Mouse (Mus musculus): ENCODE measurements around the gene Sft2d2. TPM values are rescaled to one million over a fixed set of nuclear protein-coding genes. Genes with fewer than 3 reads are reported as not detected.

The Sft2d2 gene
- polyA plus RNA-seq, 1 experiment from 2014 or later, result 14.0 TPM

- no peak for DNase-seq (ENCODE audit: low spot score)
- 19% methylated on average over 7 of the region's 7 CpGs for WGBS
Measured at GRCm38 (mm10) chr1:165193426-165193825, 812 bp downstream of the Sft2d2 start.

GRCm38 (mm10) chr1:165192714-165193264 lies 1.4 kb downstream of the Sft2d2 start:
- Histone ChIP-seq H3K9me3 (ENCODE audit: control insufficient read depth, low read length) (no peaks in the 10 kb centered on the region), H3K27ac (ENCODE audit: low read depth, low read length) (no peak overlapping the region), H3K4me1 (replicated peaks; ENCODE audit: control insufficient read depth, insufficient read depth, low read length) (no peaks in the 10 kb centered on the region), H3K4me2 (ENCODE audit: low read depth, low read length, severe bottlenecking) (no peak overlapping the region; the same call in 1 of the 2 replicates), H3K36me3 (ENCODE audit: control insufficient read depth, insufficient read depth, low read length) (no peaks in the 10 kb centered on the region), H3K9ac (ENCODE audit: low read length) (no peak overlapping the region), H3K27me3 (ENCODE audit: control insufficient read depth, insufficient read depth, low read length) (no peaks in the 10 kb centered on the region), H3K4me3 (ENCODE audit: low read depth, low read length) (no peak overlapping the region)
- no peak for ATAC-seq (replicated peaks; ENCODE audit: low FRiP score)
- peak; percentile 38 for DNase-seq (ENCODE audit: low spot score)
- WGBS, result 77% methylated on average over 10 of the region's 10 CpGs

More at GRCm38 (mm10) chr1:165193426-165193825, 812 bp downstream of the Sft2d2 start:
- peak overlapping the region; percentile 85 for H3K4me2 ChIP-seq (ENCODE audit: low read depth, low read length, severe bottlenecking)
- H3K27ac ChIP-seq (ENCODE audit: low read depth, low read length), result no peak overlapping the region
- ATAC-seq (replicated peaks; ENCODE audit: low FRiP score), result no peak
- no peaks in the 10 kb centered on the region for H3K27me3 ChIP-seq (ENCODE audit: control insufficient read depth, insufficient read depth, low read length)
- H3K36me3 ChIP-seq (ENCODE audit: control insufficient read depth, insufficient read depth, low read length), result no peaks in the 10 kb centered on the region
- peak overlapping the region; percentile 70 for H3K9ac ChIP-seq (ENCODE audit: low read length)
- peak overlapping the region; percentile 64 for H3K4me3 ChIP-seq (ENCODE audit: low read depth, low read length)
- no peaks in the 10 kb centered on the region for H3K4me1 ChIP-seq (replicated peaks; ENCODE audit: control insufficient read depth, insufficient read depth, low read length)
- no peaks in the 10 kb centered on the region for H3K9me3 ChIP-seq (ENCODE audit: control insufficient read depth, low read length)

GRCm38 (mm10) chr1:165192102-165192501 lies 2.1 kb downstream of the Sft2d2 start:
- Histone ChIP-seq H3K27ac (ENCODE audit: low read depth, low read length) (no peak overlapping the region), H3K4me1 (replicated peaks; ENCODE audit: control insufficient read depth, insufficient read depth, low read length) (no peaks in the 10 kb centered on the region), H3K27me3 (ENCODE audit: control insufficient read depth, insufficient read depth, low read length) (no peaks in the 10 kb centered on the region), H3K4me3 (ENCODE audit: low read depth, low read length) (no peak overlapping the region), H3K9me3 (ENCODE audit: control insufficient read depth, low read length) (no peaks in the 10 kb centered on the region), H3K4me2 (ENCODE audit: low read depth, low read length, severe bottlenecking) (no peak overlapping the region), H3K36me3 (ENCODE audit: control insufficient read depth, insufficient read depth, low read length) (no peaks in the 10 kb centered on the region), H3K9ac (ENCODE audit: low read length) (no peak overlapping the region)
- DNase-seq (ENCODE audit: low spot score) (no peak), ATAC-seq (replicated peaks; ENCODE audit: low FRiP score) (no peak)
- WGBS, result 79% methylated on average over 4 of the region's 4 CpGs

GRCm38 (mm10) chr1:165191611-165192010 lies 2.6 kb downstream of the Sft2d2 start:
- Histone ChIP-seq H3K9ac (ENCODE audit: low read length) (no peak overlapping the region), H3K27me3 (ENCODE audit: control insufficient read depth, insufficient read depth, low read length) (no peaks in the 10 kb centered on the region), H3K27ac (ENCODE audit: low read depth, low read length) (no peak overlapping the region), H3K4me3 (ENCODE audit: low read depth, low read length) (no peak overlapping the region), H3K36me3 (ENCODE audit: control insufficient read depth, insufficient read depth, low read length) (no peaks in the 10 kb centered on the region), H3K4me2 (ENCODE audit: low read depth, low read length, severe bottlenecking) (no peak overlapping the region), H3K9me3 (ENCODE audit: control insufficient read depth, low read length) (no peaks in the 10 kb centered on the region), H3K4me1 (replicated peaks; ENCODE audit: control insufficient read depth, insufficient read depth, low read length) (no peaks in the 10 kb centered on the region)
- 71% methylated on average over 13 of the region's 13 CpGs for WGBS
- ATAC-seq (replicated peaks; ENCODE audit: low FRiP score) (no peak), DNase-seq (ENCODE audit: low spot score) (no peak)

- Histone ChIP-seq H3K27me3 (ENCODE audit: control insufficient read depth, insufficient read depth, low read length) (no peaks in the 10 kb centered on the region), H3K27ac (ENCODE audit: low read depth, low read length) (no peak overlapping the region), H3K4me2 (ENCODE audit: low read depth, low read length, severe bottlenecking) (no peak overlapping the region), H3K9ac (ENCODE audit: low read length) (no peak overlapping the region), H3K36me3 (ENCODE audit: control insufficient read depth, insufficient read depth, low read length) (no peaks in the 10 kb centered on the region), H3K4me1 (replicated peaks; ENCODE audit: control insufficient read depth, insufficient read depth, low read length) (no peaks in the 10 kb centered on the region), H3K4me3 (ENCODE audit: low read depth, low read length) (no peak overlapping the region), H3K9me3 (ENCODE audit: control insufficient read depth, low read length) (no peaks in the 10 kb centered on the region)
- ATAC-seq (replicated peaks; ENCODE audit: low FRiP score), result no peak
- 91% methylated on average over 10 of the region's 10 CpGs for WGBS
- DNase-seq (ENCODE audit: low spot score), result no peak
Measured at GRCm38 (mm10) chr1:165190571-165191273, 3.5 kb downstream of the Sft2d2 start.

- DNase-seq (ENCODE audit: low spot score) (no peak), ATAC-seq (replicated peaks; ENCODE audit: low FRiP score) (no peak)
- Histone ChIP-seq H3K4me2 (ENCODE audit: low read depth, low read length, severe bottlenecking) (no peak overlapping the region), H3K9me3 (ENCODE audit: control insufficient read depth, low read length) (no peaks in the 10 kb centered on the region), H3K4me1 (replicated peaks; ENCODE audit: control insufficient read depth, insufficient read depth, low read length) (peaks cover 2% of the 10 kb centered on the region; the same call in 1 of the 2 replicates), H3K27ac (ENCODE audit: low read depth, low read length) (no peak overlapping the region), H3K4me3 (ENCODE audit: low read depth, low read length) (no peak overlapping the region), H3K27me3 (ENCODE audit: control insufficient read depth, insufficient read depth, low read length) (no peaks in the 10 kb centered on the region), H3K36me3 (ENCODE audit: control insufficient read depth, insufficient read depth, low read length) (no peaks in the 10 kb centered on the region), H3K9ac (ENCODE audit: low read length) (no peak overlapping the region)
- WGBS, result 75% methylated on average over 6 of the region's 6 CpGs
Measured at GRCm38 (mm10) chr1:165190068-165190467, 4.2 kb downstream of the Sft2d2 start.

GRCm38 (mm10) chr1:165188806-165189580 lies 5.2 kb downstream of the Sft2d2 start:
- Histone ChIP-seq H3K4me2 (ENCODE audit: low read depth, low read length, severe bottlenecking) (no peak overlapping the region), H3K9me3 (ENCODE audit: control insufficient read depth, low read length) (no peaks in the 10 kb centered on the region), H3K36me3 (ENCODE audit: control insufficient read depth, insufficient read depth, low read length) (no peaks in the 10 kb centered on the region), H3K27me3 (ENCODE audit: control insufficient read depth, insufficient read depth, low read length) (no peaks in the 10 kb centered on the region), H3K4me1 (replicated peaks; ENCODE audit: control insufficient read depth, insufficient read depth, low read length) (peaks cover 2% of the 10 kb centered on the region; the same call in 1 of the 2 replicates), H3K27ac (ENCODE audit: low read depth, low read length) (no peak overlapping the region), H3K9ac (ENCODE audit: low read length) (no peak overlapping the region), H3K4me3 (ENCODE audit: low read depth, low read length) (no peak overlapping the region)
- DNase-seq (ENCODE audit: low spot score) (peak; percentile 40), ATAC-seq (replicated peaks; ENCODE audit: low FRiP score) (no peak)
- WGBS, result 73% methylated on average over 10 of the region's 10 CpGs

- H3K9ac ChIP-seq (ENCODE audit: low read length), result no peak overlapping the region
- H3K9me3 ChIP-seq (ENCODE audit: control insufficient read depth, low read length), result no peaks in the 10 kb centered on the region
- no peaks in the 10 kb centered on the region for H3K36me3 ChIP-seq (ENCODE audit: control insufficient read depth, insufficient read depth, low read length)
- H3K4me2 ChIP-seq (ENCODE audit: low read depth, low read length, severe bottlenecking), result no peak overlapping the region
- 60% methylated on average over 5 of the region's 5 CpGs for WGBS
- H3K27me3 ChIP-seq (ENCODE audit: control insufficient read depth, insufficient read depth, low read length), result no peaks in the 10 kb centered on the region
- DNase-seq (ENCODE audit: low spot score) (no peak), ATAC-seq (replicated peaks; ENCODE audit: low FRiP score) (no peak)
- no peak overlapping the region for H3K27ac ChIP-seq (ENCODE audit: low read depth, low read length)
- H3K4me3 ChIP-seq (ENCODE audit: low read depth, low read length), result no peak overlapping the region
- peaks cover 2% of the 10 kb centered on the region; the same call in 1 of the 2 replicates for H3K4me1 ChIP-seq (replicated peaks; ENCODE audit: control insufficient read depth, insufficient read depth, low read length)
Measured at GRCm38 (mm10) chr1:165187357-165187756, 6.9 kb downstream of the Sft2d2 start.

Measured in forebrain, embryonic 11.5 days (tissue).